Mouse (Mus musculus) thymus, postnatal 25 days (tissue): Measurements from ENCODE around the gene Hsd11b1.

Experiments used
- DNase-seq: peaks from one replicate; pipeline ENCODE4 v3.0.0; 2022

Hsd11b1 gene

GRCm38 (mm10) chr1:193197494-193198205 is 66.2 kb downstream of the Hsd11b1 start:
- no peak for DNase-seq

GRCm38 (mm10) chr1:193195169-193195810 is 68.6 kb downstream of the Hsd11b1 start:
- no peak for DNase-seq

GRCm38 (mm10) chr1:193194416-193195140 is 69.3 kb downstream of the Hsd11b1 start:
- DNase-seq: no peak

- no peak for DNase-seq
These were observed 72.1 kb downstream of the Hsd11b1 start for GRCm38 (mm10) chr1:193191675-193192283.

GRCm38 (mm10) chr1:193189771-193190170 is 74.1 kb downstream of the Hsd11b1 start:
- DNase-seq: no peak

- DNase-seq: peak; percentile 71
These were observed 74.7 kb downstream of the Hsd11b1 start for GRCm38 (mm10) chr1:193189151-193189621.

- no peak for DNase-seq
These were observed 75.6 kb downstream of the Hsd11b1 start for GRCm38 (mm10) chr1:193188257-193188656.

GRCm38 (mm10) chr1:193181104-193181503 is 82.8 kb downstream of the Hsd11b1 start:
- no peak for DNase-seq

GRCm38 (mm10) chr1:193174143-193174733 is 89.6 kb downstream of the Hsd11b1 start:
- DNase-seq: no peak

GRCm38 (mm10) chr1:193173810-193174129 is 90.1 kb downstream of the Hsd11b1 start:
- DNase-seq: no peak

GRCm38 (mm10) chr1:193172991-193173809 is 90.7 kb downstream of the Hsd11b1 start:
- peak; percentile 98 for DNase-seq
